Comparison of ENCODE assay signal across 12 mouse cellular contexts in genomic region chr2:116019466-116019794, GRCm38 (mm10). TPM values are rescaled to one million over a fixed set of nuclear protein-coding genes. Genes with fewer than 3 reads are reported as not detected.
DNase-seq lines count a peak whose midpoint lies in the region; ATAC-seq and TF ChIP-seq lines count a peak whose summit lies in the region.
"Had no signal": no experiment of that assay in that cellular context is flagged by ENCODE, and none has a peak within 500 bp of the region (broad histone marks: within the 10 kb centered on the region; RNA-seq: fewer than 3 reads in every experiment).

No protein-coding gene starts in this region.

- no peak overlapping the region for H3K4me2 ChIP-seq in kidney, postnatal 0 days (ENCODE audit: low read length)
- H3K4me2 ChIP-seq in forebrain, postnatal 0 days (ENCODE audit: low read depth), result peak overlapping the region; percentile 31
- peak overlapping the region; percentile 39 for H3K4me2 ChIP-seq in midbrain, embryonic 12.5 days (replicated peaks)
- no peak overlapping the region for H3K4me2 ChIP-seq in stomach, embryonic 16.5 days (ENCODE audit: low read depth, low read length)

- no peaks in the 10 kb centered on the region for H3K27me3 ChIP-seq in kidney, postnatal 0 days (ENCODE audit: insufficient read depth, low read length)
- H3K27me3 ChIP-seq in forebrain, postnatal 0 days (ENCODE audit: insufficient read depth, low read length), result no peaks in the 10 kb centered on the region
- peaks cover 10% of the 10 kb centered on the region; the same call in 1 of the 2 replicates for H3K27me3 ChIP-seq in midbrain, embryonic 12.5 days
- no peaks in the 10 kb centered on the region for H3K27me3 ChIP-seq in stomach, embryonic 16.5 days (ENCODE audit: control insufficient read depth, insufficient read depth, low read length)

- DNase-seq in kidney, postnatal 0 days (ENCODE audit: low spot score), result no peak
- DNase-seq in kidney, postnatal 14 days, result no peak
- DNase-seq in forebrain, postnatal 0 days, result peak; percentile 55
- DNase-seq in lung, postnatal 14 days, result no peak
- DNase-seq in right cerebral cortex, postnatal 25 days, result no peak
- no peak for DNase-seq in layer of hippocampus, adult 9-11 months
- DNase-seq: thymus, postnatal 4 days had no signal

- H3K9ac ChIP-seq in kidney, postnatal 0 days (ENCODE audit: low read depth, low read length), result no peak overlapping the region
- H3K9ac ChIP-seq in forebrain, postnatal 0 days, result peak overlapping the region; percentile 37; the same call in 1 of the 2 replicates
- no peak overlapping the region for H3K9ac ChIP-seq in midbrain, embryonic 12.5 days (replicated peaks)
- peak overlapping the region; percentile 23; the same call in 1 of the 2 replicates for H3K9ac ChIP-seq in stomach, embryonic 16.5 days (ENCODE audit: low read length)
- H3K9ac ChIP-seq: limb, embryonic 12.5 days had no signal

- no peak for TF ChIP-seq CTCF in kidney, postnatal 0 days (IDR thresholded peaks at IDR 0.05; ENCODE audit: low read depth)
- no peak for TF ChIP-seq CTCF in forebrain, postnatal 0 days (IDR thresholded peaks at IDR 0.05; ENCODE audit: low read depth)

- H3K9me3 ChIP-seq in kidney, postnatal 0 days (replicated peaks; ENCODE audit: low read length), result no peaks in the 10 kb centered on the region
- H3K9me3 ChIP-seq in forebrain, postnatal 0 days (ENCODE audit: low read length), result no peaks in the 10 kb centered on the region
- H3K9me3 ChIP-seq in midbrain, embryonic 12.5 days, result no peaks in the 10 kb centered on the region
- H3K9me3 ChIP-seq in stomach, embryonic 16.5 days (replicated peaks; ENCODE audit: control insufficient read depth, low read length), result no peaks in the 10 kb centered on the region
- H3K9me3 ChIP-seq: limb, embryonic 12.5 days had no signal

- 0 out of 2 replicates have a peak, but pooled peaks cover 3% of the 10 kb centered on the region for H3K36me3 ChIP-seq in kidney, postnatal 0 days (ENCODE audit: insufficient read depth, low read length)
- peaks cover 5% of the 10 kb centered on the region; the same call in 1 of the 2 replicates for H3K36me3 ChIP-seq in forebrain, postnatal 0 days (ENCODE audit: insufficient read depth)
- H3K36me3 ChIP-seq in midbrain, embryonic 12.5 days, result peaks cover 6% of the 10 kb centered on the region; the same call in 1 of the 2 replicates
- no peaks in the 10 kb centered on the region for H3K36me3 ChIP-seq in stomach, embryonic 16.5 days (ENCODE audit: control insufficient read depth, insufficient read depth, low read length)
- H3K36me3 ChIP-seq: limb, embryonic 12.5 days had no signal

- no peak overlapping the region for H3K4me3 ChIP-seq in kidney, postnatal 0 days (replicated peaks; ENCODE audit: low read depth, low read length)
- H3K4me3 ChIP-seq in forebrain, postnatal 0 days (ENCODE audit: low read depth, low read length), result no peak overlapping the region
- no peak overlapping the region for H3K4me3 ChIP-seq in midbrain, embryonic 12.5 days
- no peak overlapping the region for H3K4me3 ChIP-seq in stomach, embryonic 16.5 days (replicated peaks; ENCODE audit: low read length)
- H3K4me3 ChIP-seq: limb, embryonic 12.5 days had no signal

- 40% methylated on average over 6 of the region's 6 CpGs for WGBS in kidney, postnatal 0 days
- 14% methylated on average over 6 of the region's 6 CpGs for WGBS in forebrain, postnatal 0 days
- 11% methylated on average over 6 of the region's 6 CpGs for WGBS in midbrain, embryonic 12.5 days
- WGBS in stomach, embryonic 16.5 days, result 53% methylated on average over 6 of the region's 6 CpGs

- peak overlapping the region; percentile 38; the same call in 1 of the 2 replicates for H3K27ac ChIP-seq in kidney, postnatal 0 days
- peak overlapping the region; percentile 82 for H3K27ac ChIP-seq in forebrain, postnatal 0 days (ENCODE audit: low read depth, low read length)
- peak overlapping the region; percentile 91 for H3K27ac ChIP-seq in midbrain, embryonic 12.5 days (replicated peaks)
- H3K27ac ChIP-seq in stomach, embryonic 16.5 days (ENCODE audit: low read length), result peak overlapping the region; percentile 57
- H3K27ac ChIP-seq: limb, embryonic 12.5 days had no signal

- H3K4me1 ChIP-seq in kidney, postnatal 0 days (replicated peaks; ENCODE audit: insufficient read depth, low read length), result peaks cover 11% of the 10 kb centered on the region
- H3K4me1 ChIP-seq in forebrain, postnatal 0 days (ENCODE audit: insufficient read depth), result peaks cover 26% of the 10 kb centered on the region
- H3K4me1 ChIP-seq in midbrain, embryonic 12.5 days, result peaks cover 44% of the 10 kb centered on the region
- H3K4me1 ChIP-seq in stomach, embryonic 16.5 days (ENCODE audit: control insufficient read depth, insufficient read depth, low read length), result peaks cover 31% of the 10 kb centered on the region

- ATAC-seq in kidney, postnatal 0 days (replicated peaks; ENCODE audit: low FRiP score, low read depth), result no peak
- peak; percentile 28 for ATAC-seq in forebrain, postnatal 0 days
- peak; percentile 42 for ATAC-seq in midbrain, embryonic 12.5 days (ENCODE audit: low FRiP score, low read depth)
- no peak for ATAC-seq in stomach, embryonic 16.5 days (ENCODE audit: insufficient read depth, low FRiP score)
- ATAC-seq: inflammation-experienced regulatory T-cells, adult 6 months had no signal

RNA-seq across cellular contexts. Expression of gene Meis2, which starts 46.2 kb away (rescaled TPM):
- polyA plus RNA-seq in kidney, postnatal 0 days (2015; fragmentation: Nextera tagmentation; extraction: Ambion mirVana), result 52.8 and 60.4 TPM in 2 replicates
- 204 and 227 TPM in 2 replicates for total RNA-seq in forebrain, postnatal 0 days (2014; rRNA removed)
- polyA plus RNA-seq in forebrain, postnatal 0 days (2015; fragmentation: Nextera tagmentation; extraction: Ambion mirVana), result 85.5 and 106 TPM in 2 replicates
- polyA plus RNA-seq in midbrain, embryonic 12.5 days (2016; fragmentation: Nextera tagmentation; extraction: Ambion mirVana), result 76.1 and 92.1 TPM in 2 replicates
- polyA plus RNA-seq in stomach, embryonic 16.5 days (2015; fragmentation: Nextera tagmentation; extraction: Ambion mirVana), result 42.8 and 43.3 TPM in 2 replicates
- total RNA-seq: neutrophil, adult 5-6 weeks had no signal

Comparison
In these comparisons a context has a peak if more than half of its experiments do, and no peak if none do; other contexts are left out.
1. ATAC-seq: peak in forebrain, postnatal 0 days (single experiment) and midbrain, embryonic 12.5 days (single experiment); none in kidney, postnatal 0 days (single experiment) and stomach, embryonic 16.5 days (single experiment).
2. H3K27ac ChIP-seq: peak in every context shown above with its lines; median percentile 91 in midbrain, embryonic 12.5 days; 82 in forebrain, postnatal 0 days; 57 in stomach, embryonic 16.5 days; 38 in kidney, postnatal 0 days.
3. H3K4me2 ChIP-seq: peak in forebrain, postnatal 0 days (single experiment) and midbrain, embryonic 12.5 days (single experiment); none in kidney, postnatal 0 days (single experiment) and stomach, embryonic 16.5 days (single experiment).
4. H3K9ac ChIP-seq: peak in forebrain, postnatal 0 days (single experiment) and stomach, embryonic 16.5 days (single experiment); none in kidney, postnatal 0 days (single experiment) and midbrain, embryonic 12.5 days (single experiment).